Mouse (Mus musculus): ENCODE measurements around the gene Rhoh. TPM values are rescaled to one million over a fixed set of nuclear protein-coding genes. Genes with fewer than 3 reads are reported as not detected.

The Rhoh gene
- total and polyA plus RNA-seq, 3 experiments = 0.52 to 0.92 (median 0.55) TPM

DNA sequence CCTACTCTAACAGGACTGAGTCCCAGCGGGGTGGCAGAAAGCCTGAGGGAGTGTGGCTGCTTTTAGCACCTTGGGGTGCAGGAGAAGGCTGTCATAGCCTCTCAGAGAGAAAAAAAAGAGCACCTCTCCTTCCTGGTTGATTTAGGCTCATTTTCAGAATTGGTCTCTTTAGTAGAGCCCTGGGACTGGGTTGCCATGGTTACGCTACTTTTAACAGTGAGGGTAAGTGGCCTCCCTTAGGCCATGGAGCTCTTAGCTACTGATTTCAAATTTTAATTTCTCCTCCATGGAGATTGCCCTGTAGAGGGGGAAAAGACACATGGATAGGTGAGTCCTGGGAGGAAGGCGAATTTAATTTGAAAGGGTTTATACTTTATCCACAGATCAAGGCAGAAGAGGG lies 57.6 kb downstream of the Rhoh start:
- DNase-seq = no peak
- no peaks in the 10 kb centered on the region for H3K27me3 ChIP-seq (ENCODE audit: control insufficient read depth, insufficient read depth, low read length)
- H3K36me3 ChIP-seq (ENCODE audit: control insufficient read depth, insufficient read depth, low read length) = no peaks in the 10 kb centered on the region
- H3K9ac ChIP-seq (ENCODE audit: low read depth, low read length) = no peak overlapping the region
- H3K79me2 ChIP-seq (replicated peaks; ENCODE audit: control insufficient read depth, insufficient read depth, low read length) = no peaks in the 10 kb centered on the region
- no peak overlapping the region for H3K4me3 ChIP-seq
- intact Hi-C loops (cut with DNase I) = no loop called here
- TF ChIP-seq CTCF (IDR thresholded peaks at IDR 0.05) (no peak), POLR2A (IDR thresholded peaks at IDR 0.05; ENCODE audit: insufficient read depth, low read depth, low read length) (no peak), EP300 (IDR thresholded peaks at IDR 0.05; ENCODE audit: insufficient read depth, low read depth, low read length) (no peak)
- 79% methylated on average over 3 of the region's 3 CpGs for WGBS
- H3K27ac ChIP-seq = no peak overlapping the region
- no peaks in the 10 kb centered on the region for H3K4me1 ChIP-seq (ENCODE audit: control insufficient read depth, insufficient read depth, low read length)

DNA sequence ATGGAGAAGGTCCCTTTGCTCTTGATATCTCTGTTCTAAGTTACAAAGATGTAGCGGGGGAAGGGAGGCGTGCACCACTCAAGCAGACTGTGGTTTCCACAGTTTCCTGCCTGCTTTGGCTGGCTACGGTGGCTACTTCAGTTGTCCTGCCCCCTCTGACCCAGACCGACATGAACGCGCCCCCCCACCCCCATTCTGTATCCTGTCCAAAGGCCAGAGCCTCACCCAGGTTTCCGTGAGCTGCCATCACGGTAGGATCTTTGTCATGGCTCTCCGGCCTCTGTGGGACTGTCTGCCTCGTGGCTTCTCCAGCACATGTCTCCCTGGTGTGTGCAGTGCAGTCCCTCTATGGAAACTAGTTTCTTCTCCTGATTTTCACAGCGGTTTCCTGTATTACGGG lies 58.3 kb downstream of the Rhoh start:
- intact Hi-C loops (cut with DNase I) = no loop called here
- DNase-seq = peak in 1 of 2 experiments; percentile 26
- 56% methylated on average over 12 of the region's 12 CpGs for WGBS
- H3K9ac ChIP-seq (ENCODE audit: low read depth, low read length) = no peak overlapping the region
- H3K36me3 ChIP-seq (ENCODE audit: control insufficient read depth, insufficient read depth, low read length) = no peaks in the 10 kb centered on the region
- no peaks in the 10 kb centered on the region for H3K27me3 ChIP-seq (ENCODE audit: control insufficient read depth, insufficient read depth, low read length)
- no peak for TF ChIP-seq POLR2A (IDR thresholded peaks at IDR 0.05; ENCODE audit: insufficient read depth, low read depth, low read length)
- TF ChIP-seq CTCF (IDR thresholded peaks at IDR 0.05) = no peak
- no peak for TF ChIP-seq EP300 (IDR thresholded peaks at IDR 0.05; ENCODE audit: insufficient read depth, low read depth, low read length)
- H3K4me3 ChIP-seq = no peak overlapping the region
- H3K27ac ChIP-seq = no peak overlapping the region
- no peaks in the 10 kb centered on the region for H3K79me2 ChIP-seq (replicated peaks; ENCODE audit: control insufficient read depth, insufficient read depth, low read length)
- no peaks in the 10 kb centered on the region for H3K4me1 ChIP-seq (ENCODE audit: control insufficient read depth, insufficient read depth, low read length)

DNA sequence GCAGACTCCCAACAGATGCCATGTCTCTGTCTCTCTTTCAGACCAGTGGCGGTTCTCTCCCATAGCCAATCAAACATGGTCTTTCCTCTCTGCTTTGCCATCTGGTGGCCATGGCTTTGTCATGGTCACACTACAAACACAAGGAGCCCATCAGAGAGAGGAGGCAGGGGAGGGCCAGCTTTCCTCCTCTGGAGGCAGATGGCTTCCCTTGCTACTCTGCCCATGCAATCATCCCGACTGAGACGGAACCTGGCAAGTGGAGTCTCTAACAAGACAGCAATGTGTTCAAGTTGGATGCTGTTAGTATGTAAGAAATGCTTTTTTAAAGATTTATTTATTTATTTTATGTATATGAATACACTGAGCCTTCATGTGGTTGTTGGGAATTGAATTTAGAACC lies 58.9 kb downstream of the Rhoh start:
- no peak for TF ChIP-seq EP300 (IDR thresholded peaks at IDR 0.05; ENCODE audit: insufficient read depth, low read depth, low read length)
- no peak for TF ChIP-seq POLR2A (IDR thresholded peaks at IDR 0.05; ENCODE audit: insufficient read depth, low read depth, low read length)
- no peak for TF ChIP-seq CTCF (IDR thresholded peaks at IDR 0.05)
- no peak overlapping the region for H3K9ac ChIP-seq (ENCODE audit: low read depth, low read length)
- intact Hi-C loops (cut with DNase I) = no loop called here

DNA sequence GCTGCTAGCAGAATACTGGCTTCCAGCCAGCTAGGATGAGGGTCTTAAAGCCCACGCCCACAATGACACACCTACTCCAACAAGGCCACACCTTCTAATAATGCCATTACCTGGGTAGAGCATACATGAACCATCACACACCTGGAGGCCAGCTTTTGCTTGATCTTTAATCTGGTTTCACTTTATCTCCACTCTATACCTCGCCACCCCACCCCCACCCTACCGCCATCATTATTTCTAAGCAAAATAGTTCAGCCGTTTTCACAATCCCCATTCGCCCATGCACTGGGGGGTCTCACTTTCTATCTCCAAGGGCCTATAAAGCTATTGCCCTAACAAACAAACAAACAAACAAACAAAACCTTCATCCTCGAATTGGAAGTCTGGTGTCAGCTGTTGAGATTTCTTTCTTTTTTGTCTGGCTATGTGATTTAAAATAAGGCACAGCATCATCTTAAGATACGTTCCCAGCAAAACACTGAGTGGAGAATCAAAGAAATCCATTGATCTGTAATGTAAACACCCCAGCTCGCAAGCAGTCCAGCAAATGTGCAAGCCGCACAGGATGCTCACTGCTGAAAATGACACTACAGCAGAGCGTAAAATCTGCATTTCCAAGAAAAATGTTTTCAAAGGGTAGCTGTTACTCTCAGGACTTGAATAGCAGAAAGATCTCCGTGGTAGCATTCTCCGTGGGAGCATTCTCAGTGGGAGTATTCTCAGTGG lies 59.9 kb downstream of the Rhoh start:
- TF ChIP-seq POLR2A (IDR thresholded peaks at IDR 0.05; ENCODE audit: insufficient read depth, low read depth, low read length) (no peak), EP300 (IDR thresholded peaks at IDR 0.05; ENCODE audit: insufficient read depth, low read depth, low read length) (no peak), CTCF (IDR thresholded peaks at IDR 0.05) (no peak)
- no peak for DNase-seq
- Histone ChIP-seq H3K79me2 (replicated peaks; ENCODE audit: control insufficient read depth, insufficient read depth, low read length) (no peaks in the 10 kb centered on the region), H3K36me3 (ENCODE audit: control insufficient read depth, insufficient read depth, low read length) (no peaks in the 10 kb centered on the region), H3K9ac (ENCODE audit: low read depth, low read length) (no peak overlapping the region), H3K27ac (no peak overlapping the region), H3K4me3 (no peak overlapping the region), H3K4me1 (ENCODE audit: control insufficient read depth, insufficient read depth, low read length) (no peaks in the 10 kb centered on the region), H3K27me3 (ENCODE audit: control insufficient read depth, insufficient read depth, low read length) (no peaks in the 10 kb centered on the region)
- WGBS = 83% methylated on average over 12 of the region's 12 CpGs
- intact Hi-C loops (cut with DNase I) = no loop called here

More for the DNA sequence above, 58.9 kb downstream of the Rhoh start:
- WGBS = 95% methylated on average over 3 of the region's 3 CpGs
- Histone ChIP-seq H3K27ac (no peak overlapping the region), H3K4me1 (ENCODE audit: control insufficient read depth, insufficient read depth, low read length) (no peaks in the 10 kb centered on the region), H3K36me3 (ENCODE audit: control insufficient read depth, insufficient read depth, low read length) (no peaks in the 10 kb centered on the region), H3K27me3 (ENCODE audit: control insufficient read depth, insufficient read depth, low read length) (no peaks in the 10 kb centered on the region), H3K4me3 (no peak overlapping the region), H3K79me2 (replicated peaks; ENCODE audit: control insufficient read depth, insufficient read depth, low read length) (no peaks in the 10 kb centered on the region)
- no peak for DNase-seq

DNA sequence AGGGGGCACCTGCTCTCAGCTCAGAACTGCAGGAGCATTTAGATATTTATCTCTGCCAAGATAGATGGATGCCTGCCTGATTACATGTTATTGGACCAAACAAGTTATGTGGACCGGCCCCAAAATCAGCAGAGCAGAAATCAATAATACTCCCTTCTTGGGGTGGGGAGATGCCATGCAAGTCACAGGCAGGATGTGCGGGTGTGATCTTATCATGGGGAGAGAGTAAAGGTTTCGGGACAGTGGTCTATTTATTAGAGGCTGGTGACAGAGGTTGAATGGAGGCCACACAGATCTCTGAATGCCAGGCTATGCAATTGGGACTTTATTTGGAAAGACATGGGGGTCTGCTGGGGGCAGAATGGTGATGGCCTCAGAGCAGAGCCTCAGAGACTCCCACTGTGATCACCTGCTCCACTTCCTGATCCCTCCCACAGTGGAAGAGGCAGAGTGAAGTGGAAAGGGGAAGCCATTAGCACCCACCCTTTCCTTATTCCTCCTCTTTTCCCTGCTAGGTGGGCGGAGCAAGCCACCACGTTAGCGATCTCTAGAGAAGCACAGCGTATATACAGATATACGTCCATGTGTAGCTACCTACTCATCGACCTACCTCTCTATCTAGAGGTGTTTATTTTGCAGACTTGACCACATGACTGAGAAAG lies 60.6 kb downstream of the Rhoh start:
- no peak for DNase-seq
- 69% methylated on average over 9 of the region's 9 CpGs for WGBS
- TF ChIP-seq POLR2A (IDR thresholded peaks at IDR 0.05; ENCODE audit: insufficient read depth, low read depth, low read length) = no peak
- TF ChIP-seq EP300 (IDR thresholded peaks at IDR 0.05; ENCODE audit: insufficient read depth, low read depth, low read length) = no peak
- no peak for TF ChIP-seq CTCF (IDR thresholded peaks at IDR 0.05)
- Histone ChIP-seq H3K27ac (no peak overlapping the region), H3K4me1 (ENCODE audit: control insufficient read depth, insufficient read depth, low read length) (no peaks in the 10 kb centered on the region), H3K79me2 (replicated peaks; ENCODE audit: control insufficient read depth, insufficient read depth, low read length) (no peaks in the 10 kb centered on the region), H3K36me3 (ENCODE audit: control insufficient read depth, insufficient read depth, low read length) (no peaks in the 10 kb centered on the region), H3K4me3 (no peak overlapping the region), H3K9ac (ENCODE audit: low read depth, low read length) (no peak overlapping the region), H3K27me3 (ENCODE audit: control insufficient read depth, insufficient read depth, low read length) (no peaks in the 10 kb centered on the region)
- intact Hi-C loops (cut with DNase I) = no loop called here

DNA sequence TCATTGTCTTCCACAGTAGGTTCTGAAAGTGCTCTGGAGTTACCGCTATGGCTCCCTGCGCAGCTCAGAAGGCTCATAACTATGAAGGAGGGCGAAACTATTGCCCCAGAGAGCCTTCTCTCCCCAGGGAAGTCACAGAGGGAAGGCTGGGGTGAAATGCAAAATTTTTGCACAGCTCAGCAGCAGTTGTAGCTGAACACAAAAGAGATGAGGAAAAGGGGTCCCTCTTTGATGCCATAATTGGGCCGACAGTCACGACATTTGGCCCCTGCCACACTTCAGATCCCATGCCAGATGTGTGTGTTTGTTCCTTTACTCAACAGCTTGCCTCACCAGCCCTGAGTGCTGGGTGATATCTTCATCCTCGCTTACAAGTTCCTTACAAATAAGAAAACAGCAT lies 65.7 kb downstream of the Rhoh start:
- no peak overlapping the region for H3K27ac ChIP-seq
- no peak for TF ChIP-seq POLR2A (IDR thresholded peaks at IDR 0.05; ENCODE audit: insufficient read depth, low read depth, low read length)
- TF ChIP-seq CTCF (IDR thresholded peaks at IDR 0.05) = no peak
- TF ChIP-seq EP300 (IDR thresholded peaks at IDR 0.05; ENCODE audit: insufficient read depth, low read depth, low read length) = no peak
- intact Hi-C loops (cut with DNase I) = no loop called here

More for the DNA sequence above, 65.7 kb downstream of the Rhoh start:
- H3K79me2 ChIP-seq (replicated peaks; ENCODE audit: control insufficient read depth, insufficient read depth, low read length) = no peaks in the 10 kb centered on the region
- H3K4me1 ChIP-seq (ENCODE audit: control insufficient read depth, insufficient read depth, low read length) = no peaks in the 10 kb centered on the region
- H3K27me3 ChIP-seq (ENCODE audit: control insufficient read depth, insufficient read depth, low read length) = no peaks in the 10 kb centered on the region
- no peak for DNase-seq
- 81% methylated on average over 6 of the region's 6 CpGs for WGBS
- no peak overlapping the region for H3K4me3 ChIP-seq
- no peaks in the 10 kb centered on the region for H3K36me3 ChIP-seq (ENCODE audit: control insufficient read depth, insufficient read depth, low read length)
- H3K9ac ChIP-seq (ENCODE audit: low read depth, low read length) = no peak overlapping the region
